Mouse (Mus musculus): ENCODE data around the gene Ank3. TPM values are rescaled to one million over a fixed set of nuclear protein-coding genes. Genes with fewer than 3 reads are reported as not detected.
A peak's percentile ranks its signal among the peaks of the same experiment; 100 is the strongest.

Gene Ank3
- polyA plus RNA-seq, 1 experiment from 2014 or later: 70.0 TPM

DNA sequence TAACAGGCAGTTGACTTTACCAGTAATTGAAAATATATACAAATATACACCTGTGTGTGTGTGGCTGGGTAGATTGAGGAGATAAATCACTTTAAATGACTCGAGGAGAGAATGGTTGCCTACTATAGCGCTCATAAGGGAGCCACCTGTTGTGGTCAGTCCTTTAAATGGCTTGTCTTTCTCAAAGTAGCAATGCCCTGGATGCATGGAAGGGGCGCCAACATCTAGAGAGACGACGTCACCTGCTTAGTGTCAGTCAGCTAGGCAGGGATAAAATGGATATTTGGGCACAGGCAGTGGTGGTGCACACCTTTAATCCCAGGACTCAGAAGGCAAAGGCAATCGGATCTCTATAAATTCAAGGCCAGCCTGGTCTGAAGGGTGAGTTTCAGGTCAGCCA, 29.3 kb upstream of the Ank3 start:
- DNase-seq (ENCODE audit: low spot score) (no peak), ATAC-seq (ENCODE audit: insufficient read depth, low FRiP score, low TSS enrichment) (no peak)
- no peak overlapping the region for H3K4me3 ChIP-seq (ENCODE audit: low read depth, low read length)
- no peak overlapping the region for H3K9ac ChIP-seq (ENCODE audit: low read length)
- H3K4me2 ChIP-seq (ENCODE audit: low read depth): no peak overlapping the region
- WGBS: 82% methylated on average over 6 of the region's 6 CpGs
- no peak overlapping the region for H3K27ac ChIP-seq (ENCODE audit: low read depth, low read length)
- no peaks in the 10 kb centered on the region for H3K36me3 ChIP-seq (ENCODE audit: control insufficient read depth, insufficient read depth, low read length)
- no peaks in the 10 kb centered on the region for H3K27me3 ChIP-seq (ENCODE audit: control insufficient read depth, insufficient read depth, low read length)
- H3K4me1 ChIP-seq (ENCODE audit: control insufficient read depth, insufficient read depth, low read length): no peaks in the 10 kb centered on the region
- H3K9me3 ChIP-seq (ENCODE audit: control insufficient read depth, low read length): no peaks in the 10 kb centered on the region

DNA sequence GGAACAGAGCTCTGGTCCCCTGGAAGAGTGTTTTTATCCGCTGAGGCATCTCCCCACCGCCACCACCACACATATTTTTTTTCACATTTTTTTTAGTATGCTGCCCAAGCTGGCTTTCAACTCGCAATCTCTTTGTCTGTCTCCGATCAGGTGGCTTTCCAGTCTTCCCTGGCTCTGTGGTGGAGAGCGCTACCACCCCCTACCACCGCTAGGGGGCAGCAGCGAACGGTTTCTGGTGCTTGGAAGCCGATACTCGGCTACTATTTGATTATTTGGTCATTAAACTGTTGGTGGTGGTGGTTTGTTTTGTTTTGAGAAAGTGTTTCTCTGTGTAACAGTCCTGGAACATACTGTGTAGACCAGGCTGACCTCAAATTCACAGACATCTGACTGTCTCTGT, 27.1 kb upstream of the Ank3 start:
- Histone ChIP-seq H3K4me2 (ENCODE audit: low read depth) (no peak overlapping the region), H3K36me3 (ENCODE audit: control insufficient read depth, insufficient read depth, low read length) (no peaks in the 10 kb centered on the region), H3K9me3 (ENCODE audit: control insufficient read depth, low read length) (no peaks in the 10 kb centered on the region), H3K27me3 (ENCODE audit: control insufficient read depth, insufficient read depth, low read length) (no peaks in the 10 kb centered on the region), H3K27ac (ENCODE audit: low read depth, low read length) (no peak overlapping the region), H3K4me1 (ENCODE audit: control insufficient read depth, insufficient read depth, low read length) (no peaks in the 10 kb centered on the region), H3K4me3 (ENCODE audit: low read depth, low read length) (no peak overlapping the region), H3K9ac (ENCODE audit: low read length) (no peak overlapping the region)
- DNase-seq (ENCODE audit: low spot score) (peak; percentile 71), ATAC-seq (ENCODE audit: insufficient read depth, low FRiP score, low TSS enrichment) (no peak)
- WGBS: 14% methylated on average over 10 of the region's 10 CpGs

DNA sequence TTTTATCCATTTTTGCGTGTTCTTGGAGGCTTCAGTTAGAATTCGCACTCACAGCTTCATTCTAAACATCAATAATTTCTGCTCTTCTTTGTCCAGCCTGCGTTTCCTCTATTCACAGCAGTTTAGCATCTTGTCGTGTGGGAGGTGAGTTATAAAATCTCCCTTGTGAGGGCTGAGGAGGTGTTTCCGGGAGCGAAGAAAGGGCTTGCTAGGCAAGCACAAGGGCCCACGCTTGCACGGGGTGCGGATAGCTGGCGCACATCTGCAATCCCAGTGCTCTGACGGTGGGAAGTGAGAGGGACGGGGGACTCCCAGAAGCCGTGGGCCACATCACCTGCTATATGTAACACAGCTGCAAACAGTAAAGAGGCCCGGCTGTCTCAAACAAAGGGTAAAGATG, 26.5 kb upstream of the Ank3 start:
- Histone ChIP-seq H3K4me2 (ENCODE audit: low read depth) (no peak overlapping the region), H3K27me3 (ENCODE audit: control insufficient read depth, insufficient read depth, low read length) (no peaks in the 10 kb centered on the region), H3K9me3 (ENCODE audit: control insufficient read depth, low read length) (no peaks in the 10 kb centered on the region), H3K4me3 (ENCODE audit: low read depth, low read length) (no peak overlapping the region), H3K27ac (ENCODE audit: low read depth, low read length) (no peak overlapping the region), H3K36me3 (ENCODE audit: control insufficient read depth, insufficient read depth, low read length) (no peaks in the 10 kb centered on the region), H3K9ac (ENCODE audit: low read length) (no peak overlapping the region), H3K4me1 (ENCODE audit: control insufficient read depth, insufficient read depth, low read length) (no peaks in the 10 kb centered on the region)
- WGBS: 77% methylated on average over 14 of the region's 14 CpGs
- DNase-seq (ENCODE audit: low spot score) (no peak), ATAC-seq (ENCODE audit: insufficient read depth, low FRiP score, low TSS enrichment) (no peak)

DNA sequence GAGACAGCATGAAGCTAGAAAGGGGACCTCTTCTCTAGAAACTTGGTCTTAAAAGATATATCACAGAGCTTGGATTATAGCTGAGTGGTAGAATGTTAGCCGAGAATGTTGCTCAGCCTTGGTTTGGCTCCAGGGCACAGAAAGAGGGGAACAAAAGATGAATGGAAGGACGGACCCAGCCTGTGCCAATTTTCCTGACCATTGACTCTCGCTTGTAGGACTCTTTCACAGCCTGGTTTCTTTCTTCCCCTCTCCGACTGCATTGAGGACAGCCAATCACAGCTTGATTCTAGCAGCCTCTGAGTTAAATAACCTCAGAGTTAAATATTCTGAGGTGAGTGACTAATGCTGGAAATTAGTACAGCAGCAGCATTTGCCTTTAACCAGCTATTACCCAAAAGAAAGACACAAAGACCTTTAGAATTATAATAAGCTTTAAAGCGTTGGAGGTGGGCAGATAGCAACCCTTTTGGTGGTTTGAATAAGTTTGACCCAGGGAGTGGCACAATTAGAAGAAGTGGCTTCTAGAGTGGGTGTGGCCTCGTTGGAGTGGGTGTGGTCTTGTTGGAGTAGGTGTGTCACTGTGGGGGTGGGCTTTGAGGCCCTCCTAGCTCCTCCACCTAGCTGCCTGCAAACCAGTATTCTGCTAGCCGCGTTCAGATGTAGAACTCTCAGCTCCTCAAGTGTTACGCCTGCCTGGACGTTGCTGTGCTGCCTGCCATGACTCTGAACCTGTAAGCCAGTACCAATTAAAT, 24.6 kb upstream of the Ank3 start:
- DNase-seq (ENCODE audit: low spot score) (no peak), ATAC-seq (ENCODE audit: insufficient read depth, low FRiP score, low TSS enrichment) (no peak)
- Histone ChIP-seq H3K4me1 (ENCODE audit: control insufficient read depth, insufficient read depth, low read length) (no peaks in the 10 kb centered on the region), H3K27me3 (ENCODE audit: control insufficient read depth, insufficient read depth, low read length) (no peaks in the 10 kb centered on the region), H3K27ac (ENCODE audit: low read depth, low read length) (no peak overlapping the region), H3K4me3 (ENCODE audit: low read depth, low read length) (no peak overlapping the region), H3K4me2 (ENCODE audit: low read depth) (no peak overlapping the region), H3K9ac (ENCODE audit: low read length) (no peak overlapping the region), H3K36me3 (ENCODE audit: control insufficient read depth, insufficient read depth, low read length) (no peaks in the 10 kb centered on the region), H3K9me3 (ENCODE audit: control insufficient read depth, low read length) (no peaks in the 10 kb centered on the region)
- WGBS: 68% methylated on average over 10 of the region's 10 CpGs

DNA sequence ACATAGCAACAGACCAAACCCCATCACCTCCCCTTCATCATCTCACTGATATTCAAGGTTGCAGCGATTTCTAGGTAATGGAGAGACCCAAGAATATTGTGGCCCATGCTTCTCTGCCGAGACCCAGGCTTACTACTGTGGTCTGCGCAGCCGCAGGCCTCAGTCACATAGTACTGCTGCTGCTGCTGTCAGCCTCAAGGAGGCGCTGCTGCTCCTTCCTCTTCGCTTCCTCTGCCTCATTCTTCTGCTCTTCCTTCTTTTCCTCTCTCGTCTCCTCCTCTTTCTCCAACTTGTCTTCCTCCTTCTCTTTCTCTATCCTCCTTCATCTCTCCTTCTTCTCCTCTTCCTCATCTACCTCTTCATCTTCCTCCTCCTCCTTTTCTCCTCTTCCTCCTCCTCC, 23.4 kb upstream of the Ank3 start:
- ATAC-seq (ENCODE audit: insufficient read depth, low FRiP score, low TSS enrichment): no peak
- H3K4me1 ChIP-seq (ENCODE audit: control insufficient read depth, insufficient read depth, low read length): no peaks in the 10 kb centered on the region
- H3K27me3 ChIP-seq (ENCODE audit: control insufficient read depth, insufficient read depth, low read length): no peaks in the 10 kb centered on the region
- H3K4me3 ChIP-seq (ENCODE audit: low read depth, low read length): no peak overlapping the region
- no peaks in the 10 kb centered on the region for H3K36me3 ChIP-seq (ENCODE audit: control insufficient read depth, insufficient read depth, low read length)
- no peak overlapping the region for H3K9ac ChIP-seq (ENCODE audit: low read length)
- WGBS: 52% methylated on average over 7 of the region's 7 CpGs
- H3K9me3 ChIP-seq (ENCODE audit: control insufficient read depth, low read length): no peaks in the 10 kb centered on the region
- no peak overlapping the region for H3K4me2 ChIP-seq (ENCODE audit: low read depth)
- no peak for DNase-seq (ENCODE audit: low spot score)
- H3K27ac ChIP-seq (ENCODE audit: low read depth, low read length): no peak overlapping the region

DNA sequence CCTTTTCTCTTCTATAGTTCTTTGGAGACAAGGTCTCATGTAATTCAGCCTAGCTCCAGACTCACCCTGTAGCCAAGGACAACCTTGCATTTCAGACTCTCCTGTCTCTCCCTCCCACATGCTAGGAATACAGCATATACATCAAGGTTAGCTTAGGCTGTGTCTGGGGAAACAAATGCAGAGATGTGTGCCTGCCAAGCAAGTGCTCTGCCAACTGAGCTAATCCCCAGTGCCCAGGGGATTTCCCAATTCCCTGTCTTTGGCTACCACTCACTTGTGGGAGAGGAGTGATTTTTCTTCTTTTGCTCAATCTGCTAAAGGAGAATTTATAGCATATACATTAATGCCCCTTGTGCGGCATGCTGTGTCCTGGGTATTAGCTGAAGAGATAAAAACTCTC, 15.4 kb upstream of the Ank3 start:
- no peaks in the 10 kb centered on the region for H3K27me3 ChIP-seq (ENCODE audit: control insufficient read depth, insufficient read depth, low read length)
- ATAC-seq (ENCODE audit: insufficient read depth, low FRiP score, low TSS enrichment) (no peak), DNase-seq (ENCODE audit: low spot score) (no peak)
- H3K4me1 ChIP-seq (ENCODE audit: control insufficient read depth, insufficient read depth, low read length): no peaks in the 10 kb centered on the region
- H3K36me3 ChIP-seq (ENCODE audit: control insufficient read depth, insufficient read depth, low read length): no peaks in the 10 kb centered on the region
- H3K4me3 ChIP-seq (ENCODE audit: low read depth, low read length): no peak overlapping the region
- no peaks in the 10 kb centered on the region for H3K9me3 ChIP-seq (ENCODE audit: control insufficient read depth, low read length)
- H3K9ac ChIP-seq (ENCODE audit: low read length): no peak overlapping the region
- no peak overlapping the region for H3K27ac ChIP-seq (ENCODE audit: low read depth, low read length)
- WGBS: 85% methylated on average over 1 of the region's 1 CpGs
- H3K4me2 ChIP-seq (ENCODE audit: low read depth): no peak overlapping the region

DNA sequence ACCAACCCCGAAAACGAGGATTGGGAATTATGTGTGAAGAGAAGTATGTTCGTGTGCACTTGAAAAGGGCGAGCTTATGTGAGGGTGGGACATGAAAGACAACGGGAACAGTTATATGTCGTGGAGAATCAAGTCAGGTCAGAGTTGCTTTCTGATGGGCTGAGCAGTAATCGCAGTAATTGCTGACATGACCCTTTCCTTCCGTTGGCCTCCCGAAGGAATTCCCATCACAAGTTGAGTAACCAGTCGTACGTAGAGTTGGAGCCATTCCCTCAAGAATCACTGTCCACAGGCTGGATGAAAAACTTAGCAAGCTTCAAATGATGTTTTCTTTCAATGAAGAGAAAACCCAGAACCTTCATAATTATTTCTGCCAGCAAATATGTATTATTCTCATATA, 13.9 kb upstream of the Ank3 start:
- no peaks in the 10 kb centered on the region for H3K4me1 ChIP-seq (ENCODE audit: control insufficient read depth, insufficient read depth, low read length)
- ATAC-seq (ENCODE audit: insufficient read depth, low FRiP score, low TSS enrichment): no peak
- no peaks in the 10 kb centered on the region for H3K9me3 ChIP-seq (ENCODE audit: control insufficient read depth, low read length)

DNA sequence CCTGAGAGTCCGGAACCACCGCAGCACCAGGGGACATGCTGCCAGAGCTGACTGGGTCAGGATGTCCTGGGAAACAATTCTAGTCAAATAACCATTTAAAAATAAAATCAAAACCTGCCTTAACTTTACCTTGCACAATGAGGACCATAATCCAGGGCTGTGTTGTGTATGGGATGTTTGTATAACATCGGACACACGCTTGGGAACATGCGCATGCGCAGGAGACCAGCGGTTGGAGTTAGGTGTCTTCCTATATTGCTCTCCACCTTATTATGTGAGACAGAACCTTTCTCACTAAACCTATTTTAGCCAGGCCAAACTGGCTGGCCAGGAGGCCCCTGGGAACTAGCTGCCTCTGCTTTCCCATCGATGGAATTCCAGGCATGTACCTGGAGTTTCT, 13.4 kb upstream of the Ank3 start:
- ATAC-seq (ENCODE audit: insufficient read depth, low FRiP score, low TSS enrichment): no peak
- Histone ChIP-seq H3K27ac (ENCODE audit: low read depth, low read length) (no peak overlapping the region), H3K4me2 (ENCODE audit: low read depth) (no peak overlapping the region), H3K27me3 (ENCODE audit: control insufficient read depth, insufficient read depth, low read length) (no peaks in the 10 kb centered on the region), H3K4me1 (ENCODE audit: control insufficient read depth, insufficient read depth, low read length) (no peaks in the 10 kb centered on the region), H3K4me3 (ENCODE audit: low read depth, low read length) (no peak overlapping the region), H3K36me3 (ENCODE audit: control insufficient read depth, insufficient read depth, low read length) (no peaks in the 10 kb centered on the region), H3K9me3 (ENCODE audit: control insufficient read depth, low read length) (no peaks in the 10 kb centered on the region), H3K9ac (ENCODE audit: low read length) (no peak overlapping the region)
- 92% methylated on average over 8 of the region's 8 CpGs for WGBS
- no peak for DNase-seq (ENCODE audit: low spot score)

More for the DNA sequence above, 13.9 kb upstream of the Ank3 start:
- Histone ChIP-seq H3K27ac (ENCODE audit: low read depth, low read length) (no peak overlapping the region), H3K27me3 (ENCODE audit: control insufficient read depth, insufficient read depth, low read length) (no peaks in the 10 kb centered on the region), H3K4me2 (ENCODE audit: low read depth) (no peak overlapping the region), H3K36me3 (ENCODE audit: control insufficient read depth, insufficient read depth, low read length) (no peaks in the 10 kb centered on the region), H3K4me3 (ENCODE audit: low read depth, low read length) (no peak overlapping the region), H3K9ac (ENCODE audit: low read length) (no peak overlapping the region)
- WGBS: 81% methylated on average over 11 of the region's 11 CpGs
- DNase-seq (ENCODE audit: low spot score): no peak

DNA sequence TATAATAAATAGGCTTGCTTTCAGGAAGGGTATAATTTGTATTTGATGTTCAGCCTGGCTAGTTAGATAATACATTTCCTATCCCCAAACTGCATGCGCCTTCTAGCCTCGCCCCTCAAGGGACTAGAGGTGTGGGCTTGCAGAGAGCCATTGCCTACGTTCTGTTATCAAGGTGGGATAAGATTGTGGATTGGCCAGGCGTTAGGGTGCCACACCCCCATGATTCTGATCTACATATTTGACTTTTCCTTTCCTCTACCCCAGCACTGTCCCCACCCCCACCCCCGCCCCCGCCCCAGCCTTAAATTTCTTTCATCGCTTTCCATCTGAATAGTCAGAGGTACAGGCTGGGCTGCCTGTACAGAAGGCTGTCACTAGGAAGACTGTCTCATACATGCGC, 11.8 kb upstream of the Ank3 start:
- no peak overlapping the region for H3K27ac ChIP-seq (ENCODE audit: low read depth, low read length)
- H3K27me3 ChIP-seq (ENCODE audit: control insufficient read depth, insufficient read depth, low read length): no peaks in the 10 kb centered on the region
- no peak overlapping the region for H3K4me3 ChIP-seq (ENCODE audit: low read depth, low read length)
- DNase-seq (ENCODE audit: low spot score): no peak
- H3K9ac ChIP-seq (ENCODE audit: low read length): no peak overlapping the region
- no peaks in the 10 kb centered on the region for H3K9me3 ChIP-seq (ENCODE audit: control insufficient read depth, low read length)
- H3K4me2 ChIP-seq (ENCODE audit: low read depth): no peak overlapping the region
- no peak for ATAC-seq (ENCODE audit: insufficient read depth, low FRiP score, low TSS enrichment)
- WGBS: 80% methylated on average over 8 of the region's 8 CpGs
- H3K4me1 ChIP-seq (ENCODE audit: control insufficient read depth, insufficient read depth, low read length): no peaks in the 10 kb centered on the region
- H3K36me3 ChIP-seq (ENCODE audit: control insufficient read depth, insufficient read depth, low read length): no peaks in the 10 kb centered on the region

Data from neural tube, embryonic 11.5 days (tissue).